Comparison of ENCODE assay signal across 10 mouse cellular contexts in genomic region chr4:132066101-132066773, GRCm38 (mm10). TPM values are rescaled to one million over a fixed set of nuclear protein-coding genes. Genes with fewer than 3 reads are reported as not detected.
DNase-seq lines count a peak whose midpoint lies in the region; ATAC-seq and TF ChIP-seq lines count a peak whose summit lies in the region.
"Had no signal": no experiment of that assay in that cellular context is flagged by ENCODE, and none has a peak within 500 bp of the region (broad histone marks: within the 10 kb centered on the region; RNA-seq: fewer than 3 reads in every experiment).

No protein-coding gene starts in this region.

- H3K9me3 ChIP-seq in forebrain, embryonic 14.5 days (replicated peaks; ENCODE audit: control insufficient read depth, low read length): no peaks in the 10 kb centered on the region
- no peaks in the 10 kb centered on the region for H3K9me3 ChIP-seq in forebrain, embryonic 15.5 days
- no peaks in the 10 kb centered on the region for H3K9me3 ChIP-seq in heart, embryonic 10.5 days
- H3K9me3 ChIP-seq in liver, embryonic 12.5 days (replicated peaks): no peaks in the 10 kb centered on the region

- H3K4me1 ChIP-seq in forebrain, embryonic 14.5 days (ENCODE audit: control insufficient read depth, insufficient read depth, low read length): no peaks in the 10 kb centered on the region
- H3K4me1 ChIP-seq in forebrain, embryonic 15.5 days: peaks cover 5% of the 10 kb centered on the region; the same call in 1 of the 2 replicates
- H3K4me1 ChIP-seq in heart, embryonic 10.5 days: peaks cover 73% of the 10 kb centered on the region
- H3K4me1 ChIP-seq in liver, embryonic 12.5 days: peaks cover 98% of the 10 kb centered on the region

- H3K27me3 ChIP-seq in forebrain, embryonic 14.5 days (replicated peaks; ENCODE audit: control insufficient read depth, insufficient read depth, low read length): no peaks in the 10 kb centered on the region; the same call in 1 of the 2 replicates
- H3K27me3 ChIP-seq in forebrain, embryonic 15.5 days: peaks cover 3% of the 10 kb centered on the region; the same call in 1 of the 2 replicates
- no peaks in the 10 kb centered on the region for H3K27me3 ChIP-seq in heart, embryonic 10.5 days (ENCODE audit: insufficient read depth, poor library complexity, severe bottlenecking)
- no peaks in the 10 kb centered on the region for H3K27me3 ChIP-seq in liver, embryonic 12.5 days (replicated peaks)

- H3K4me3 ChIP-seq in forebrain, embryonic 14.5 days (ENCODE audit: low read depth, low read length): no peak overlapping the region
- H3K4me3 ChIP-seq in forebrain, embryonic 15.5 days: no peak overlapping the region
- no peak overlapping the region for H3K4me3 ChIP-seq in heart, embryonic 10.5 days
- H3K4me3 ChIP-seq in liver, embryonic 12.5 days: peak overlapping the region; percentile 89

- no peak overlapping the region for H3K9ac ChIP-seq in forebrain, embryonic 14.5 days (ENCODE audit: low read length)
- no peak overlapping the region for H3K9ac ChIP-seq in forebrain, embryonic 15.5 days (replicated peaks)
- H3K9ac ChIP-seq in liver, embryonic 12.5 days: peak overlapping the region; percentile 67

- no peak overlapping the region for H3K27ac ChIP-seq in forebrain, embryonic 14.5 days (ENCODE audit: low read depth, low read length)
- no peak overlapping the region for H3K27ac ChIP-seq in forebrain, embryonic 15.5 days (replicated peaks)
- H3K27ac ChIP-seq in heart, embryonic 10.5 days: peak overlapping the region; percentile 10; the same call in 1 of the 2 replicates
- peak overlapping the region; percentile 79 for H3K27ac ChIP-seq in liver, embryonic 12.5 days
- H3K27ac ChIP-seq: macrophage had no signal

- H3K4me2 ChIP-seq in forebrain, embryonic 14.5 days (ENCODE audit: low read length): no peak overlapping the region
- H3K4me2 ChIP-seq in forebrain, embryonic 15.5 days (replicated peaks): no peak overlapping the region
- peak overlapping the region; percentile 93 for H3K4me2 ChIP-seq in liver, embryonic 12.5 days

- TF ChIP-seq CTCF in brain, embryonic 14.5 days (IDR thresholded peaks at IDR 0.05; ENCODE audit: borderline replicate concordance, extremely low read depth, insufficient read depth, insufficient read length): no peak

- peak; percentile 43 for DNase-seq in forebrain, embryonic 14.5 days (ENCODE audit: low spot score)
- DNase-seq in brain, embryonic 14.5 days (ENCODE audit: low read depth): peak; percentile 51
- DNase-seq in heart, embryonic 10.5 days (ENCODE audit: low spot score): no peak
- no peak for DNase-seq in thymus, postnatal 14 days
- no peak for DNase-seq in layer of hippocampus, adult 9-11 months

- WGBS in forebrain, embryonic 14.5 days: 48% methylated on average over 10 of the region's 10 CpGs
- WGBS in forebrain, embryonic 15.5 days: 49% methylated on average over 10 of the region's 10 CpGs
- 55% methylated on average over 10 of the region's 10 CpGs for WGBS in heart, embryonic 10.5 days
- WGBS in liver, embryonic 12.5 days (ENCODE audit: insufficient replicate concordance): 66% methylated on average over 10 of the region's 10 CpGs

- no peak for ATAC-seq in forebrain, embryonic 14.5 days
- no peak for ATAC-seq in forebrain, embryonic 15.5 days (replicated peaks)
- ATAC-seq in liver, embryonic 12.5 days: no peak
- ATAC-seq in inflammation-experienced regulatory T-cells, adult 6 months: no peak

- no peaks in the 10 kb centered on the region for H3K36me3 ChIP-seq in forebrain, embryonic 14.5 days (ENCODE audit: control insufficient read depth, insufficient read depth, low read length)
- no peaks in the 10 kb centered on the region for H3K36me3 ChIP-seq in forebrain, embryonic 15.5 days
- H3K36me3 ChIP-seq in heart, embryonic 10.5 days: 0 out of 2 replicates have a peak, but pooled peaks cover 3% of the 10 kb centered on the region
- H3K36me3 ChIP-seq in liver, embryonic 12.5 days: peaks cover 96% of the 10 kb centered on the region

- no peak for TF ChIP-seq POLR2A in brain, embryonic 14.5 days (IDR thresholded peaks at IDR 0.05; ENCODE audit: borderline replicate concordance, extremely low read depth, insufficient read depth, insufficient read length, poor library complexity, severe bottlenecking)

RNA-seq across cellular contexts. Expression of gene Gm10300, which starts 8.3 kb away (rescaled TPM):
- polyA plus RNA-seq in forebrain, embryonic 14.5 days (2014; fragmentation: Nextera tagmentation; extraction: Ambion mirVana): not detected in 2 replicates
- polyA plus RNA-seq in forebrain, embryonic 15.5 days (2015; fragmentation: Nextera tagmentation; extraction: Ambion mirVana): 0.08 TPM in 1 of 2 replicates, not detected in the other
- polyA plus RNA-seq in brain, embryonic 14.5 days (2012; rRNA removed): not detected in 2 replicates
- polyA plus RNA-seq in heart, embryonic 10.5 days (2016; fragmentation: Nextera tagmentation; extraction: Ambion mirVana): 0.10 TPM in 1 of 2 replicates, not detected in the other
- polyA plus RNA-seq in liver, embryonic 12.5 days (2016; fragmentation: Nextera tagmentation; extraction: Ambion mirVana): 0.42 and 0.45 TPM in 2 replicates
- polyA plus RNA-seq in inflammation-experienced regulatory T-cells, adult 6 months (2017; shearing (Covaris generic)): not detected
- polyA plus RNA-seq: C2C12 had no signal

RNA-seq across cellular contexts. Expression of gene Epb41, which starts 8.9 kb away (rescaled TPM):
- polyA plus RNA-seq in forebrain, embryonic 14.5 days (2014; fragmentation: Nextera tagmentation; extraction: Ambion mirVana): 69.9 and 74.6 TPM in 2 replicates
- polyA plus RNA-seq in forebrain, embryonic 15.5 days (2015; fragmentation: Nextera tagmentation; extraction: Ambion mirVana): 73.3 and 73.7 TPM in 2 replicates
- polyA plus RNA-seq in brain, embryonic 14.5 days (2012; rRNA removed): 86.3 and 111 TPM in 2 replicates
- polyA plus RNA-seq in heart, embryonic 10.5 days (2016; fragmentation: Nextera tagmentation; extraction: Ambion mirVana): 73.5 and 78.8 TPM in 2 replicates
- polyA plus RNA-seq in liver, embryonic 12.5 days (2016; fragmentation: Nextera tagmentation; extraction: Ambion mirVana): 177 and 187 TPM in 2 replicates
- 10 to 100 TPM; 28.0 to 33.5 (median 31.8) TPM for polyA plus RNA-seq in inflammation-experienced regulatory T-cells, adult 6 months (2017; shearing (Covaris generic))

Comparison
In these comparisons a context has a peak if more than half of its experiments do, and no peak if none do; other contexts are left out.
1. DNase-seq: peak in forebrain, embryonic 14.5 days (single experiment) and brain, embryonic 14.5 days (single experiment); none in heart, embryonic 10.5 days (single experiment), thymus, postnatal 14 days (single experiment) and layer of hippocampus, adult 9-11 months (single experiment).
2. H3K27ac ChIP-seq: peak in heart, embryonic 10.5 days (single experiment) and liver, embryonic 12.5 days (single experiment); none in forebrain, embryonic 14.5 days (single experiment) and forebrain, embryonic 15.5 days (single experiment).